9 mouse cellular contexts compared by ENCODE assay signal in the genomic region with DNA sequence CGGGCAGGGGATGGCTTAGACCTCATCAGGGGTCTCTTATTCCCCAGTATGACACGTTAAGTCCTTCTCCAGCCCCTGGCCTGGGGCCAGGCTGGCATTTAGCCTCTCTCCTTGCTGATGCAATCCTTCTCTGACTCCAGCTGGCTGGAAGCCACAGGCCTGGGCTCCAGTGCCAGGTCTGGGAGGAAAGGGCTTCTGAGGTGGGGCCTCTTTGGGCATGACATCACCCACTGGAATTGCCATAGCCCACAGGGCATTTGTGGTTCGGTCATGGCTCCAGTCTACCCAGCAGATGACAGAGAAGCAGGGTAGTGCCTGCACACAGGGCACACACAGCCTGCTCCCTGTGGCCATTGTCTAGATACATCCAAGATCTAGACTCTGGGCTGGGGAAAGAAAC. TPM values are rescaled to one million over a fixed set of nuclear protein-coding genes. Genes with fewer than 3 reads are reported as not detected.
DNase-seq lines count a peak whose midpoint lies in the region; ATAC-seq lines count a peak whose summit lies in the region.
"Had no signal": no experiment of that assay in that cellular context is flagged by ENCODE, and none has a peak within 500 bp of the region (broad histone marks: within the 10 kb centered on the region; RNA-seq: fewer than 3 reads in every experiment).

No protein-coding gene starts in this region.

- DNase-seq in right cerebral cortex, postnatal 14 days: peak; percentile 64
- DNase-seq in right cerebral cortex, adult 18-20 months: no peak
- peak; percentile 77 for DNase-seq in gastrocnemius, postnatal 10 days
- DNase-seq in kidney, postnatal 25 days: peak; percentile 78 to 88
- peak; percentile 57 for DNase-seq in ovary, adult 18-20 months (ENCODE audit: low spot score)
- no peak for DNase-seq in c-Kit-positive CD71-positive TER-119-positive erythroid progenitor cells, embryonic 14.5 days (ENCODE audit: low spot score)

- peak; percentile 26; the same call in 1 of the 2 replicates for ATAC-seq in cerebellum, adult (ENCODE audit: insufficient number of reproducible peaks, low FRiP score, low TSS enrichment)

RNA-seq across cellular contexts. Expression of a gene that starts 10.8 kb away (rescaled TPM):
- total RNA-seq in gastrocnemius, postnatal 10 days (2021): 10 to 100 TPM; 16.8 to 17.3 TPM

RNA-seq across cellular contexts. Expression of a gene that starts 24.0 kb away (rescaled TPM):
- total RNA-seq in gastrocnemius, postnatal 10 days (2021): 10 to 100 TPM; 30.1 to 36.7 TPM

RNA-seq across cellular contexts. Expression of a gene that starts 35.7 kb away (rescaled TPM):
- total RNA-seq in gastrocnemius, postnatal 10 days (2021): not detected
- total RNA-seq: common myeloid progenitor, adult 5-6 weeks; left cerebral cortex, postnatal 36 days had no signal

RNA-seq across cellular contexts. Expression of a gene that starts 51.0 kb away (rescaled TPM):
- total RNA-seq in gastrocnemius, postnatal 10 days (2021): not detected
- total RNA-seq: common myeloid progenitor, adult 5-6 weeks; left cerebral cortex, postnatal 36 days had no signal

RNA-seq across cellular contexts. Expression of a gene that starts 59.6 kb away (rescaled TPM):
- total RNA-seq in gastrocnemius, postnatal 10 days (2021): not detected
- total RNA-seq: common myeloid progenitor, adult 5-6 weeks; left cerebral cortex, postnatal 36 days had no signal

Comparison
In these comparisons a context has a peak if more than half of its experiments do, and no peak if none do; other contexts are left out.
1. DNase-seq: peak in right cerebral cortex, postnatal 14 days (single experiment), gastrocnemius, postnatal 10 days (single experiment), kidney, postnatal 25 days (2 of 2) and ovary, adult 18-20 months (single experiment); none in right cerebral cortex, adult 18-20 months (single experiment) and c-Kit-positive CD71-positive TER-119-positive erythroid progenitor cells, embryonic 14.5 days (single experiment).